Mouse (Mus musculus) liver, adult 2 months (tissue): ENCODE results near the gene Hist1h2bk.

Experiments used
- CTCF ChIP-seq: fragments of 200-500 bp; IDR thresholded peaks from 2 replicates; pipeline ENCODE4 v1.5.1; 2011; ENCODE audit warnings: low read depth, low read length, control low read depth
- POLR2A ChIP-seq: fragments of 200-500 bp; IDR thresholded peaks from 2 replicates; pipeline ENCODE4 v1.6.1; 2011; ENCODE audit warnings: low read length, control low read depth; ENCODE audit not compliant: insufficient read depth; ENCODE audit errors: extremely low read depth

GRCm38 (mm10) chr13:22028673-22029460 is 6.8 kb upstream of the Hist1h2bk start:
- TF ChIP-seq CTCF (peak; percentile 99), POLR2A (no peak)
